Mouse (Mus musculus): ENCODE measurements around the gene Mief1.

DNA sequence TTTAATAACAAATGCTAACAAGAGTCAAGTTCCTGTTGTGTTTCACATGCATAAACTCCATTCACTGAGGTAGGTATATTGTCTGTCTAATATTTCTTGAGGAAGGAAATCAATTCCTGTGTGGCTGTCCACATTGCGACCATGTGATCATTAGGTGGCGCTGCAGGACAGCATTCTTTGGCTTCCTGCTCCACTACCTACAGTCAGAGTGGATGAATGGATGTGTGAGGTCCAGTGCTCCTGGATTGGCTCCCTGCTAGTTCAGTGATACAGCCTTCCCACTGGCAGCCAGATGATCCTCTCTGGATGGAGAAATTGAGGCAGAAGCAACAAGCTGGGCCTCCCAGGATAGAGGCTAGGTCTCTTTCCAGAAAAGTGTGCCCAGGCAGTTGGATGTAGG, 32.5 kb downstream of the Mief1 start:
- TF ChIP-seq CTCF (IDR thresholded peaks at IDR 0.05; ENCODE audit: insufficient read depth, low read length) (peak; percentile 86), POLR2A (IDR thresholded peaks at IDR 0.05; ENCODE audit: borderline replicate concordance, extremely low read depth, low read depth, low read length) (no peak)

Measured in lung, adult 2 months (tissue).